ENCODE assay signal across 12 mouse cellular contexts in the genomic region with DNA sequence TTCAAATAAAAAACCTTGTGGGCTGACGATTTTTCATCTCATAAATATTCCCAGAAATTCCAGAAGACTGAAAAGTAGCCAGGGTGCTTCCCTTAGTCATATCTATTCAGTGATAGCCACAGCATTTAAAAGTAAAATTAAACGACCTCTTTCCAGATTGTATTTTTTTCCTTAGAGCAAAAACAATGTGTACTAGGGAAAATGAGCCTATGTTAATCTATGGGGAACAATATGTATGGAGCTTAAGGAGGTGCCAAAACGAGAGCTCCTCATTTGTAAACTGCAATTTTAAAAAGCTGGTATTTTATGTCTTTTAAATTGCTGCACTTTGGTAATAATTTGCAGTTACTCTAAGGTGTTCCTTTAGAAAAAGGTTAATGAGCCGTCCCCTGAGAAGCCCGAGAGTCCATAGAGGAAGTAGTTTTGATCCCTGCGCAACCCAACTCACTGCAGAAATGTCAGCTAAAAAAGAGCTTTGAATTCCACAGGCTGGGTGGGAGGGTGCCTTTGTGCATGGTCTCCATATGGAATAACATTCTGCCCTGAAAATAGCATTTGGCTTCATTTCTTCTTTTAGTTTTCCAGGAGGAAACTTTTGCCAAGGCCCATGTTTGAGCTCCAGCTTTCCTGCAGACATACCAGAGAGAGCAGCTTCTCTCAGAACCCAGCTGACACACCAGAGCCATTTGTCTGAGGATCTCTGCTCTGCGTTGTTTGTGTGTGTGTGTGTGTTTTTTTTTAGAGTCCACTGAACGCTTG.
DNase-seq lines count a peak whose midpoint lies in the region; ATAC-seq lines count a peak whose summit lies in the region.
"Had no signal": no experiment of that assay in that cellular context is flagged by ENCODE, and none has a peak within 500 bp of the region (broad histone marks: within the 10 kb centered on the region; RNA-seq: fewer than 3 reads in every experiment).

No protein-coding gene starts in this region.

- intact Hi-C loops in left cerebral cortex, postnatal 14 days (cut with DNase I) = no loop called here

- no peaks in the 10 kb centered on the region for H3K4me1 ChIP-seq in forebrain, embryonic 15.5 days
- H3K4me1 ChIP-seq in forebrain, embryonic 11.5 days (replicated peaks; ENCODE audit: control insufficient read depth, insufficient read depth, low read length) = no peaks in the 10 kb centered on the region
- H3K4me1 ChIP-seq in midbrain, embryonic 16.5 days (ENCODE audit: control insufficient read depth, insufficient read depth, low read length) = no peaks in the 10 kb centered on the region
- H3K4me1 ChIP-seq in hindbrain, embryonic 13.5 days (replicated peaks) = no peaks in the 10 kb centered on the region
- H3K4me1 ChIP-seq: midbrain, embryonic 15.5 days had no signal

- no peaks in the 10 kb centered on the region for H3K36me3 ChIP-seq in forebrain, embryonic 15.5 days
- no peaks in the 10 kb centered on the region for H3K36me3 ChIP-seq in forebrain, embryonic 11.5 days (ENCODE audit: control insufficient read depth, insufficient read depth, low read length)
- H3K36me3 ChIP-seq in midbrain, embryonic 16.5 days (ENCODE audit: control insufficient read depth, insufficient read depth, low read length) = no peaks in the 10 kb centered on the region
- no peaks in the 10 kb centered on the region for H3K36me3 ChIP-seq in hindbrain, embryonic 13.5 days
- H3K36me3 ChIP-seq: heart, embryonic 13.5 days; midbrain, embryonic 15.5 days had no signal

- no peak overlapping the region for H3K4me2 ChIP-seq in forebrain, embryonic 15.5 days (replicated peaks)
- H3K4me2 ChIP-seq in forebrain, embryonic 11.5 days (ENCODE audit: low read depth, low read length, severe bottlenecking) = no peak overlapping the region
- H3K4me2 ChIP-seq in midbrain, embryonic 16.5 days (ENCODE audit: low read length) = no peak overlapping the region
- no peak overlapping the region for H3K4me2 ChIP-seq in hindbrain, embryonic 13.5 days
- H3K4me2 ChIP-seq: heart, embryonic 13.5 days; midbrain, embryonic 15.5 days had no signal

- ATAC-seq in forebrain, embryonic 15.5 days (replicated peaks) = peak; percentile 67; the same call in 1 of the 2 replicates
- ATAC-seq in forebrain, embryonic 11.5 days (replicated peaks; ENCODE audit: low FRiP score) = no peak
- ATAC-seq in midbrain, embryonic 16.5 days = no peak
- ATAC-seq in hindbrain, embryonic 13.5 days (ENCODE audit: low FRiP score) = no peak
- ATAC-seq: lung, postnatal 0 days; midbrain, embryonic 15.5 days had no signal

- H3K4me3 ChIP-seq in forebrain, embryonic 15.5 days = no peak overlapping the region
- H3K4me3 ChIP-seq in forebrain, embryonic 11.5 days (ENCODE audit: low read depth, low read length) = no peak overlapping the region
- no peak overlapping the region for H3K4me3 ChIP-seq in midbrain, embryonic 16.5 days (ENCODE audit: low read depth, low read length)
- no peak overlapping the region for H3K4me3 ChIP-seq in hindbrain, embryonic 13.5 days
- H3K4me3 ChIP-seq: heart, embryonic 13.5 days; midbrain, embryonic 15.5 days had no signal

- 30% methylated on average over 8 of the region's 8 CpGs for WGBS in forebrain, embryonic 15.5 days
- 49% methylated on average over 8 of the region's 8 CpGs for WGBS in forebrain, embryonic 11.5 days
- WGBS in midbrain, embryonic 16.5 days = 64% methylated on average over 8 of the region's 8 CpGs
- WGBS in hindbrain, embryonic 13.5 days = 55% methylated on average over 8 of the region's 8 CpGs

- no peaks in the 10 kb centered on the region for H3K27me3 ChIP-seq in forebrain, embryonic 15.5 days
- no peaks in the 10 kb centered on the region for H3K27me3 ChIP-seq in forebrain, embryonic 11.5 days (ENCODE audit: control insufficient read depth, insufficient read depth, low read length)
- no peaks in the 10 kb centered on the region for H3K27me3 ChIP-seq in midbrain, embryonic 16.5 days (ENCODE audit: control insufficient read depth, insufficient read depth, low read depth, low read length)
- H3K27me3 ChIP-seq in hindbrain, embryonic 13.5 days = no peaks in the 10 kb centered on the region
- H3K27me3 ChIP-seq: heart, embryonic 13.5 days; midbrain, embryonic 15.5 days had no signal

- no peak for DNase-seq in forebrain, embryonic 11.5 days (ENCODE audit: low spot score)
- DNase-seq in NIH3T3 (ENCODE audit: low read depth) = peak; percentile 37
- peak; percentile 24 to 30 for DNase-seq in cerebellum, postnatal 36 days
- peak; percentile 44 to 67 for DNase-seq in left cerebral cortex, postnatal 14 days (ENCODE audit: low spot score in 2 of 2)
- DNase-seq in retina, postnatal 1 day = no peak
- DNase-seq: adrenal gland, postnatal 14 days had no signal

- no peak overlapping the region for H3K9ac ChIP-seq in forebrain, embryonic 15.5 days (replicated peaks)
- no peak overlapping the region for H3K9ac ChIP-seq in forebrain, embryonic 11.5 days (ENCODE audit: low read length)
- H3K9ac ChIP-seq in midbrain, embryonic 16.5 days (ENCODE audit: low read depth, low read length) = no peak overlapping the region
- no peak overlapping the region for H3K9ac ChIP-seq in hindbrain, embryonic 13.5 days
- H3K9ac ChIP-seq: heart, embryonic 13.5 days; midbrain, embryonic 15.5 days had no signal

- no peaks in the 10 kb centered on the region for H3K9me3 ChIP-seq in forebrain, embryonic 15.5 days
- H3K9me3 ChIP-seq in forebrain, embryonic 11.5 days (ENCODE audit: control insufficient read depth, low read length) = no peaks in the 10 kb centered on the region
- H3K9me3 ChIP-seq in midbrain, embryonic 16.5 days (replicated peaks; ENCODE audit: control insufficient read depth, low read length, poor library complexity, severe bottlenecking) = no peaks in the 10 kb centered on the region
- no peaks in the 10 kb centered on the region for H3K9me3 ChIP-seq in hindbrain, embryonic 13.5 days
- H3K9me3 ChIP-seq: heart, embryonic 13.5 days; midbrain, embryonic 15.5 days had no signal

- peak overlapping the region; percentile 51; the same call in 1 of the 2 replicates for H3K27ac ChIP-seq in forebrain, embryonic 15.5 days (replicated peaks)
- no peak overlapping the region for H3K27ac ChIP-seq in forebrain, embryonic 11.5 days (ENCODE audit: low read depth, low read length)
- no peak overlapping the region for H3K27ac ChIP-seq in midbrain, embryonic 16.5 days (ENCODE audit: low read length)
- H3K27ac ChIP-seq in hindbrain, embryonic 13.5 days = no peak overlapping the region
- H3K27ac ChIP-seq: heart, embryonic 13.5 days; midbrain, embryonic 15.5 days had no signal

Comparison
In these comparisons a context has a peak if more than half of its experiments do, and no peak if none do; other contexts are left out.
1. DNase-seq: peak in NIH3T3 (single experiment), cerebellum, postnatal 36 days (2 of 2) and left cerebral cortex, postnatal 14 days (2 of 2); none in forebrain, embryonic 11.5 days (single experiment) and retina, postnatal 1 day (single experiment).